Mouse (Mus musculus): ENCODE results near the gene Itm2c. TPM values are rescaled to one million over a fixed set of nuclear protein-coding genes. Genes with fewer than 3 reads are reported as not detected.

Itm2c gene
- polyA plus RNA-seq, 1 experiment from 2014 or later, result 56.7 TPM

DNA sequence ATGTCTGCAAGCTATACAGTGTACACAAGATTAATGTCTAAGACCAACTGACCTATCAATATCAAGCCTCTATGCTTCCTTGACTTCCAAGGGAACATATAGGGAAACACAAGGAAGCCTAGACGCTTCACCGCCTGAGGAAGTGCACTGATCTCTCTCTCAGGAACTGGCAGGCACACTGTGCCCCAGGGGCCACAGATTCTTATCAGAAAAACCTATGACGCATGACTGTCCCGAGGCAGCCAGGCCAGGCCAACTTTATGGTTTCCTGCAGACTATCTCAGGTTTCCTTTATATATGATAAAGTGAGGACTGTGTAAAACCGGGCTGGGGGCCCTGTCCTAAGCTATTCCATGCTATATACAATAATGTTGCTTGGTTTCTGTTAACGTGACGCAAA is 25.5 kb downstream of the Itm2c start:
- TF ChIP-seq EP300 (IDR thresholded peaks at IDR 0.05; ENCODE audit: low read depth) (no peak), CTCF (IDR thresholded peaks at IDR 0.05; ENCODE audit: low read depth) (no peak)
- H3K4me1 ChIP-seq (ENCODE audit: insufficient read depth), result peaks cover 4% of the 10 kb centered on the region
- no peaks in the 10 kb centered on the region for H3K36me3 ChIP-seq (replicated peaks; ENCODE audit: insufficient read depth, low read length)
- no peak for DNase-seq
- H3K4me2 ChIP-seq (ENCODE audit: low read depth, low read length), result no peak overlapping the region
- ATAC-seq, result no peak
- no peaks in the 10 kb centered on the region for H3K27me3 ChIP-seq (ENCODE audit: insufficient read depth, low read length)
- H3K4me3 ChIP-seq (ENCODE audit: low read depth, low read length), result no peak overlapping the region
- no peaks in the 10 kb centered on the region for H3K9me3 ChIP-seq (ENCODE audit: low read length)
- WGBS (ENCODE audit: insufficient replicate concordance), result 36% methylated on average over 7 of the region's 7 CpGs
- H3K27ac ChIP-seq (ENCODE audit: low read depth), result no peak overlapping the region
- H3K9ac ChIP-seq (replicated peaks), result no peak overlapping the region

DNA sequence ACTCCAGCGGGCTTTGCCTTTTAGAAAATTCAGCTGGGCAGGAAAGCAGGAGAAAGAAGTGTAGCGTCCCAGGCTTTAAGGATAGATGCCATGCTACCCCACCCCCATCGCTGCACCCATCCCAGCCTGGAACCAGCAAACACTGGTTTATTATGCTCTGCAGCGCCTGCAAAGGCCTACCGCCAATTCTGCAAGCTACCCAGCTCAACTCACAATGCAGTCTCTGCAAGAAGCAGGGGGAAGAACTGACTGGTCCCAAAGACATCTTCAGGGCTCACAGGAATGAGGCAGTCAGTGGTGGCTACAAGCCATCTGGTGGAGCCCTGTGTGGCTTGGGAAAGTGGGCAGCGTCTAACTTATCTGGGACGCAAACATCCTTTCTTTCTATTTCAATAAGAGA is 27.6 kb downstream of the Itm2c start:
- Histone ChIP-seq H3K4me1 (ENCODE audit: insufficient read depth) (peaks cover 6% of the 10 kb centered on the region), H3K4me3 (ENCODE audit: low read depth, low read length) (no peak overlapping the region), H3K4me2 (ENCODE audit: low read depth, low read length) (no peak overlapping the region), H3K9me3 (ENCODE audit: low read length) (no peaks in the 10 kb centered on the region), H3K27me3 (ENCODE audit: insufficient read depth, low read length) (no peaks in the 10 kb centered on the region), H3K27ac (ENCODE audit: low read depth) (no peak overlapping the region), H3K36me3 (replicated peaks; ENCODE audit: insufficient read depth, low read length) (no peaks in the 10 kb centered on the region), H3K9ac (replicated peaks) (no peak overlapping the region)
- WGBS (ENCODE audit: insufficient replicate concordance), result 86% methylated on average over 7 of the region's 7 CpGs
- ATAC-seq (no peak), DNase-seq (no peak)
- TF ChIP-seq EP300 (IDR thresholded peaks at IDR 0.05; ENCODE audit: low read depth) (no peak), CTCF (IDR thresholded peaks at IDR 0.05; ENCODE audit: low read depth) (no peak)

- Histone ChIP-seq H3K4me2 (ENCODE audit: low read depth, low read length) (no peak overlapping the region), H3K9me3 (ENCODE audit: low read length) (no peaks in the 10 kb centered on the region), H3K4me3 (ENCODE audit: low read depth, low read length) (no peak overlapping the region), H3K36me3 (replicated peaks; ENCODE audit: insufficient read depth, low read length) (no peaks in the 10 kb centered on the region), H3K27me3 (ENCODE audit: insufficient read depth, low read length) (no peaks in the 10 kb centered on the region), H3K4me1 (ENCODE audit: insufficient read depth) (peaks cover 6% of the 10 kb centered on the region), H3K27ac (ENCODE audit: low read depth) (no peak overlapping the region), H3K9ac (replicated peaks) (no peak overlapping the region)
- TF ChIP-seq EP300 (IDR thresholded peaks at IDR 0.05; ENCODE audit: low read depth) (no peak), CTCF (IDR thresholded peaks at IDR 0.05; ENCODE audit: low read depth) (no peak)
- DNase-seq, result no peak
- ATAC-seq, result no peak
- 64% methylated on average over 7 of the region's 7 CpGs for WGBS (ENCODE audit: insufficient replicate concordance)
Measured at GRCm38 (mm10) chr1:85922127-85922864, 28.2 kb downstream of the Itm2c start.

GRCm38 (mm10) chr1:85922865-85923211 is 28.8 kb downstream of the Itm2c start:
- Histone ChIP-seq H3K4me2 (ENCODE audit: low read depth, low read length) (no peak overlapping the region), H3K4me3 (ENCODE audit: low read depth, low read length) (no peak overlapping the region), H3K9ac (replicated peaks) (no peak overlapping the region), H3K36me3 (replicated peaks; ENCODE audit: insufficient read depth, low read length) (no peaks in the 10 kb centered on the region), H3K9me3 (ENCODE audit: low read length) (no peaks in the 10 kb centered on the region), H3K27ac (ENCODE audit: low read depth) (no peak overlapping the region), H3K4me1 (ENCODE audit: insufficient read depth) (peaks cover 6% of the 10 kb centered on the region), H3K27me3 (ENCODE audit: insufficient read depth, low read length) (no peaks in the 10 kb centered on the region)
- ATAC-seq, result peak; percentile 58
- TF ChIP-seq EP300 (IDR thresholded peaks at IDR 0.05; ENCODE audit: low read depth), result no peak
- no peak for TF ChIP-seq CTCF (IDR thresholded peaks at IDR 0.05; ENCODE audit: low read depth)
- no peak for DNase-seq
- WGBS (ENCODE audit: insufficient replicate concordance), result 60% methylated on average over 5 of the region's 5 CpGs

DNA sequence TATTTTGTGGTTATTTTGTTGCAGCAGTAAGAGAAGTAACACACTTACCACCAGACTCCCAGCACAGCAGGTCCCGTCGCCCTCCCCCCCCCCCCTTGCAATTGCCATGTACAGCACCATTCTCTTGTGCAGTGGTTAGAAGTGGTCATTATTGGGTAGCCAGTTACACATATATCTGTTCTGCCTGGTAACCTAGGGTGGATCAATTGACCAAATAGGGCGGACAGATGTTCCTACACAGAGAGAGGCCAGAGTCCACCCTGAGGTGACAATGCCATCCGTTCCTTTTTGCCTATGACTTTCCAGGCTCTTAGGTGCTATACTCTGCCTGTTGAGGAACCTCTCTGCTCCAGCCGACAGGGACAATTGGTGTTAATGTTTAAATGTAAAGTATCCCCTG is 31.1 kb downstream of the Itm2c start:
- no peak overlapping the region; the same call in 1 of the 2 replicates for H3K27ac ChIP-seq (ENCODE audit: low read depth)
- H3K27me3 ChIP-seq (ENCODE audit: insufficient read depth, low read length), result no peaks in the 10 kb centered on the region
- H3K4me2 ChIP-seq (ENCODE audit: low read depth, low read length), result no peak overlapping the region
- no peaks in the 10 kb centered on the region for H3K36me3 ChIP-seq (replicated peaks; ENCODE audit: insufficient read depth, low read length)
- peak; percentile 89 for ATAC-seq
- no peak overlapping the region for H3K4me3 ChIP-seq (ENCODE audit: low read depth, low read length)
- DNase-seq, result peak; percentile 33
- H3K4me1 ChIP-seq (ENCODE audit: insufficient read depth), result peaks cover 6% of the 10 kb centered on the region
- WGBS (ENCODE audit: insufficient replicate concordance), result 43% methylated on average over 5 of the region's 5 CpGs
- no peak overlapping the region for H3K9ac ChIP-seq (replicated peaks)
- TF ChIP-seq CTCF (IDR thresholded peaks at IDR 0.05; ENCODE audit: low read depth), result no peak
- TF ChIP-seq EP300 (IDR thresholded peaks at IDR 0.05; ENCODE audit: low read depth), result no peak
- H3K9me3 ChIP-seq (ENCODE audit: low read length), result no peaks in the 10 kb centered on the region

- DNase-seq, result no peak
- no peaks in the 10 kb centered on the region for H3K27me3 ChIP-seq (ENCODE audit: insufficient read depth, low read length)
- H3K9ac ChIP-seq (replicated peaks), result no peak within 1 kb of the TSS
- H3K4me1 ChIP-seq (ENCODE audit: insufficient read depth), result peaks cover 6% of the 10 kb centered on the region
- TF ChIP-seq EP300 (IDR thresholded peaks at IDR 0.05; ENCODE audit: low read depth) (no peak), CTCF (IDR thresholded peaks at IDR 0.05; ENCODE audit: low read depth) (no peak)
- no peaks in the 10 kb centered on the region for H3K36me3 ChIP-seq (replicated peaks; ENCODE audit: insufficient read depth, low read length)
- H3K4me2 ChIP-seq (ENCODE audit: low read depth, low read length), result no peak within 1 kb of the TSS
- 57% methylated on average over 4 of the region's 4 CpGs for WGBS (ENCODE audit: insufficient replicate concordance)
- no peak within 1 kb of the TSS for H3K27ac ChIP-seq (ENCODE audit: low read depth)
- no peak for ATAC-seq
- H3K4me3 ChIP-seq (ENCODE audit: low read depth, low read length), result no peak within 1 kb of the TSS
- H3K9me3 ChIP-seq (ENCODE audit: low read length), result no peaks in the 10 kb centered on the region
Measured at GRCm38 (mm10) chr1:85928057-85928687, 34.1 kb downstream of the Itm2c start, which contains the start of gene 4933407L21Rik. TSS of gene 4933407L21Rik (plus strand) at chr1:85928483.
